ENCODE assay signal across 13 mouse cellular contexts in genomic region chr5:134531585-134531984, GRCm38 (mm10). TPM values are rescaled to one million over a fixed set of nuclear protein-coding genes. Genes with fewer than 3 reads are reported as not detected.
DNase-seq lines count a peak whose midpoint lies in the region; ATAC-seq and TF ChIP-seq lines count a peak whose summit lies in the region.
"Had no signal": no experiment of that assay in that cellular context is flagged by ENCODE, and none has a peak within 500 bp of the region (broad histone marks: within the 10 kb centered on the region; RNA-seq: fewer than 3 reads in every experiment).

No protein-coding gene starts in this region.

- peaks cover 61% of the 10 kb centered on the region for H3K36me3 ChIP-seq in midbrain, embryonic 14.5 days (ENCODE audit: control insufficient read depth, insufficient read depth, low read length)
- H3K36me3 ChIP-seq in midbrain, embryonic 13.5 days = peaks cover 63% of the 10 kb centered on the region
- H3K36me3 ChIP-seq in macrophage (ENCODE audit: inconsistent target) = peaks cover 5% of the 10 kb centered on the region; the same call in 1 of the 2 replicates
- H3K36me3 ChIP-seq in heart, adult 2 months (ENCODE audit: control insufficient read depth, insufficient read depth, low read length) = no peaks in the 10 kb centered on the region

- WGBS in midbrain, embryonic 14.5 days = 89% methylated on average over 9 of the region's 9 CpGs
- 84% methylated on average over 9 of the region's 9 CpGs for WGBS in midbrain, embryonic 13.5 days
- WGBS in macrophage (ENCODE audit: missing documents) = 66% methylated on average over 9 of the region's 9 CpGs
- 68% methylated on average over 9 of the region's 9 CpGs for WGBS in heart, adult 2 months

- H3K9me3 ChIP-seq in midbrain, embryonic 14.5 days (ENCODE audit: control insufficient read depth, low read length) = no peaks in the 10 kb centered on the region
- no peaks in the 10 kb centered on the region for H3K9me3 ChIP-seq in midbrain, embryonic 13.5 days
- H3K9me3 ChIP-seq: embryonic facial prominence, embryonic 15.5 days had no signal

- TF ChIP-seq EP300 in heart, adult 2 months (IDR thresholded peaks at IDR 0.05; ENCODE audit: insufficient read depth, low read depth, low read length) = no peak

- peak; percentile 63 to 74 for DNase-seq in cerebellum, postnatal 10 days
- no peak for DNase-seq in cerebellum, adult 11 months
- DNase-seq in midbrain, embryonic 14.5 days = peak; percentile 43
- DNase-seq in cerebellum, postnatal 25 days = peak; percentile 37 to 63
- no peak for DNase-seq in urinary bladder, postnatal 36 days (ENCODE audit: low spot score in 2 of 2)
- no peak for DNase-seq in heart, adult 2 months
- DNase-seq: liver had no signal

- no peak overlapping the region for H3K27ac ChIP-seq in midbrain, embryonic 14.5 days (replicated peaks; ENCODE audit: low read depth, low read length)
- no peak overlapping the region for H3K27ac ChIP-seq in midbrain, embryonic 13.5 days
- H3K27ac ChIP-seq in macrophage = peak overlapping the region; percentile 29
- no peak overlapping the region; the same call in 1 of the 2 replicates for H3K27ac ChIP-seq in heart, adult 2 months
- H3K27ac ChIP-seq: embryonic facial prominence, embryonic 15.5 days had no signal

- TF ChIP-seq POLR2A in heart, adult 2 months (IDR thresholded peaks at IDR 0.05; ENCODE audit: insufficient read depth, low read depth, low read length) = no peak

- intact Hi-C loops in heart, adult 2 months (cut with DNase I) = no loop called here

- peaks cover 19% of the 10 kb centered on the region; the same call in 1 of the 2 replicates for H3K79me2 ChIP-seq in macrophage (ENCODE audit: inconsistent target)
- no peaks in the 10 kb centered on the region for H3K79me2 ChIP-seq in heart, adult 2 months (replicated peaks; ENCODE audit: control insufficient read depth, insufficient read depth, low read length)

- no peak for TF ChIP-seq CTCF in heart, adult 2 months (IDR thresholded peaks at IDR 0.05)

- H3K9ac ChIP-seq in midbrain, embryonic 14.5 days (replicated peaks; ENCODE audit: low read length) = no peak overlapping the region
- H3K9ac ChIP-seq in midbrain, embryonic 13.5 days (replicated peaks) = no peak overlapping the region
- H3K9ac ChIP-seq in heart, adult 2 months (ENCODE audit: low read depth, low read length) = no peak overlapping the region
- H3K9ac ChIP-seq: embryonic facial prominence, embryonic 15.5 days had no signal

- H3K4me1 ChIP-seq in midbrain, embryonic 14.5 days (ENCODE audit: control insufficient read depth, insufficient read depth, low read length) = peaks cover 3% of the 10 kb centered on the region; the same call in 1 of the 2 replicates
- peaks cover 23% of the 10 kb centered on the region for H3K4me1 ChIP-seq in midbrain, embryonic 13.5 days (replicated peaks)
- H3K4me1 ChIP-seq in heart, adult 2 months (ENCODE audit: control insufficient read depth, insufficient read depth, low read length) = peaks cover 5% of the 10 kb centered on the region; the same call in 1 of the 2 replicates
- H3K4me1 ChIP-seq: embryonic facial prominence, embryonic 15.5 days had no signal

- H3K4me2 ChIP-seq in midbrain, embryonic 14.5 days (ENCODE audit: low read length) = no peak overlapping the region
- H3K4me2 ChIP-seq in midbrain, embryonic 13.5 days (replicated peaks) = no peak overlapping the region
- H3K4me2 ChIP-seq: embryonic facial prominence, embryonic 15.5 days had no signal

- ATAC-seq in midbrain, embryonic 14.5 days (ENCODE audit: low FRiP score, low TSS enrichment) = no peak
- ATAC-seq in midbrain, embryonic 13.5 days = no peak

- H3K27me3 ChIP-seq in midbrain, embryonic 14.5 days (ENCODE audit: control insufficient read depth, insufficient read depth, low read length) = no peaks in the 10 kb centered on the region
- no peaks in the 10 kb centered on the region for H3K27me3 ChIP-seq in midbrain, embryonic 13.5 days
- no peaks in the 10 kb centered on the region for H3K27me3 ChIP-seq in heart, adult 2 months (ENCODE audit: control insufficient read depth, insufficient read depth, low read length)
- H3K27me3 ChIP-seq: embryonic facial prominence, embryonic 15.5 days had no signal

- H3K4me3 ChIP-seq in midbrain, embryonic 14.5 days (replicated peaks; ENCODE audit: low read depth, low read length) = no peak overlapping the region
- no peak overlapping the region for H3K4me3 ChIP-seq in midbrain, embryonic 13.5 days (replicated peaks)
- H3K4me3 ChIP-seq in macrophage (ENCODE audit: inconsistent target) = no peak overlapping the region
- H3K4me3 ChIP-seq in heart, adult 2 months = no peak overlapping the region
- H3K4me3 ChIP-seq: embryonic facial prominence, embryonic 15.5 days had no signal

RNA-seq across cellular contexts. Expression of gene Clip2, which starts 20.6 kb away (rescaled TPM):
- polyA plus RNA-seq in midbrain, embryonic 14.5 days (2014; fragmentation: Nextera tagmentation; extraction: Ambion mirVana) = 18.2 and 19.3 TPM in 2 replicates
- polyA plus RNA-seq in midbrain, embryonic 13.5 days (2015; fragmentation: Nextera tagmentation; extraction: Ambion mirVana) = 13.4 and 15.3 TPM in 2 replicates
- 10 to 100 TPM; 11.8 to 85.0 (median 49.1) TPM for total RNA-seq in macrophage (2018; cell fraction: chromatin; rRNA removed)
- 10 to 100 TPM; 12.8 to 32.5 (median 20.5) TPM for total RNA-seq in macrophage (2018; cell fraction: cytosol; rRNA removed)
- 10 to 100 TPM; 18.9 to 60.9 (median 39.2) TPM for total RNA-seq in macrophage (2018; cell fraction: nucleus; rRNA removed)
- polyA plus RNA-seq in macrophage (2018) = 12.7 to 25.8 TPM (median 14.6 TPM) in 3 replicates
- total RNA-seq in heart, adult 2 months (2021) = 1 to 10 TPM; 7.0 to 8.0 TPM
- polyA plus RNA-seq in heart, adult 2 months (2012; rRNA removed) = 6.2 and 9.8 TPM in 2 replicates

RNA-seq across cellular contexts. Expression of gene Syna, which starts 28.4 kb away (rescaled TPM):
- polyA plus RNA-seq in midbrain, embryonic 14.5 days (2014; fragmentation: Nextera tagmentation; extraction: Ambion mirVana) = 0.11 and 0.24 TPM in 2 replicates
- 0.47 and 0.48 TPM in 2 replicates for polyA plus RNA-seq in midbrain, embryonic 13.5 days (2015; fragmentation: Nextera tagmentation; extraction: Ambion mirVana)
- total RNA-seq in macrophage (2018; cell fraction: chromatin; rRNA removed) = not detected
- under 1 TPM in 2 of 26 experiments, not detected in 24; 0.05 to 0.06 TPM for total RNA-seq in macrophage (2018; cell fraction: cytosol; rRNA removed)
- not detected for total RNA-seq in macrophage (2018; cell fraction: nucleus; rRNA removed)
- not detected in 3 replicates for polyA plus RNA-seq in macrophage (2018)
- total RNA-seq in heart, adult 2 months (2021) = not detected
- not detected in 2 replicates for polyA plus RNA-seq in heart, adult 2 months (2012; rRNA removed)
- total RNA-seq: gastrocnemius, postnatal 36 days; heart, postnatal 36 days; megakaryocyte, adult 5-6 weeks had no signal

RNA-seq across cellular contexts. Expression of gene Rfc2, which starts 49.6 kb away (rescaled TPM):
- 165 and 191 TPM in 2 replicates for polyA plus RNA-seq in midbrain, embryonic 14.5 days (2014; fragmentation: Nextera tagmentation; extraction: Ambion mirVana)
- polyA plus RNA-seq in midbrain, embryonic 13.5 days (2015; fragmentation: Nextera tagmentation; extraction: Ambion mirVana) = 215 and 219 TPM in 2 replicates
- 100 to 1,000 TPM in 23 of 26 experiments, 10 to 100 TPM in 3; 50.1 to 375 (median 230) TPM for total RNA-seq in macrophage (2018; cell fraction: chromatin; rRNA removed)
- total RNA-seq in macrophage (2018; cell fraction: cytosol; rRNA removed) = 100 to 1,000 TPM in 3 of 26 experiments, 10 to 100 TPM in 23; 48.7 to 120 (median 76.1) TPM
- 100 to 1,000 TPM in 20 of 26 experiments, 10 to 100 TPM in 6; 41.1 to 290 (median 182) TPM for total RNA-seq in macrophage (2018; cell fraction: nucleus; rRNA removed)
- polyA plus RNA-seq in macrophage (2018) = 65.2 to 94.5 TPM (median 74.5 TPM) in 3 replicates
- 10 to 100 TPM; 21.0 to 24.6 TPM for total RNA-seq in heart, adult 2 months (2021)
- 32.5 and 44.8 TPM in 2 replicates for polyA plus RNA-seq in heart, adult 2 months (2012; rRNA removed)

Comparison
In these comparisons a context has a peak if more than half of its experiments do, and no peak if none do; other contexts are left out.
1. DNase-seq: peak in cerebellum, postnatal 10 days (2 of 2), midbrain, embryonic 14.5 days (single experiment) and cerebellum, postnatal 25 days (2 of 2); none in cerebellum, adult 11 months (single experiment), urinary bladder, postnatal 36 days (0 of 2) and heart, adult 2 months (0 of 2).